Mouse (Mus musculus) liver, adult 2 months (tissue): ENCODE measurements around the gene Rnf185. TPM values are rescaled to one million over a fixed set of nuclear protein-coding genes. Genes with fewer than 3 reads are reported as not detected.

ENCODE experiments used
- DNase-seq: peaks from one replicate; pipeline ENCODE4 v3.0.0-alpha.2; 2011; ENCODE audit warnings: low read depth, low spot score; ENCODE audit errors: extremely low read depth
- H3K27ac ChIP-seq: fragments of 200-500 bp; replicated peaks from 2 replicates; pipeline ENCODE4 v1.5.1; 2012; ENCODE audit warnings: low read depth, mild to moderate bottlenecking, control low read depth, inconsistent platforms, low read length; ENCODE audit not compliant: insufficient read depth
- H3K27me3 ChIP-seq: fragments of 200-500 bp; 2 replicates; pipeline ENCODE4 v1.6.1; 2012; ENCODE audit warnings: mild to moderate bottlenecking, moderate library complexity, low read length, inconsistent platforms; ENCODE audit not compliant: control insufficient read depth, insufficient read depth
- H3K36me3 ChIP-seq: fragments of 200-500 bp; 2 replicates; pipeline ENCODE4 v1.6.1; 2012; ENCODE audit warnings: low read length, inconsistent platforms; ENCODE audit not compliant: control insufficient read depth, insufficient read depth
- H3K4me1 ChIP-seq: fragments of 200-500 bp; 2 replicates; pipeline ENCODE4 v1.6.1; 2011; ENCODE audit warnings: low read length; ENCODE audit not compliant: control insufficient read depth, insufficient read depth
- H3K4me3 ChIP-seq: fragments of 200-500 bp; 2 replicates; pipeline ENCODE4 v1.5.1; 2011; ENCODE audit warnings: low read depth, mild to moderate bottlenecking, control low read depth, low read length, moderate library complexity; ENCODE audit not compliant: insufficient read depth
- H3K79me2 ChIP-seq: fragments of 200-500 bp; 2 replicates; pipeline ENCODE4 v1.6.1; 2012; ENCODE audit warnings: inconsistent platforms, mild to moderate bottlenecking, low read length, moderate library complexity; ENCODE audit not compliant: control insufficient read depth, insufficient read depth
- H3K9ac ChIP-seq: fragments of 200-500 bp; 2 replicates; pipeline ENCODE4 v1.6.1; 2012; ENCODE audit warnings: low read depth, mild to moderate bottlenecking, control low read depth, inconsistent platforms, low read length
- CTCF ChIP-seq: fragments of 200-500 bp; IDR thresholded peaks from 2 replicates; pipeline ENCODE4 v1.5.1; 2011; ENCODE audit warnings: low read depth, low read length, control low read depth
- POLR2A ChIP-seq: fragments of 200-500 bp; IDR thresholded peaks from 2 replicates; pipeline ENCODE4 v1.6.1; 2011; ENCODE audit warnings: low read length, control low read depth; ENCODE audit not compliant: insufficient read depth; ENCODE audit errors: extremely low read depth
- WGBS: fragments of 180-500 bp; shearing (Covaris S2); methylation state at CpG from one replicate; pipeline ENCODE4 v1.1.7; 2018; 5-methylcytosine and 5-hydroxymethylcytosine counted together
- polyA plus RNA-seq: library from polyadenylated mRNA; depleted of rRNA; stranded (reverse); fragments of >200 nt; gene quantifications from 2 replicates; pipeline ENCODE4 v1.2.3, GENCODE M21; 2012
- total RNA-seq: library from RNA; depleted of rRNA; stranded (reverse); fragments of >200 nt; gene quantifications from 2 replicates; pipeline ENCODE4 v1.2.3, GENCODE M21; 2014

Gene Rnf185
- total and polyA plus RNA-seq, 2 experiments = 11.2 to 33.3 TPM

GRCm38 (mm10) chr11:3453467-3453866, 1.3 kb upstream of the Rnf185 start:
- Histone ChIP-seq H3K9ac (no peak overlapping the region), H3K27ac (no peak overlapping the region), H3K4me1 (peaks cover 14% of the 10 kb centered on the region), H3K79me2 (peaks cover 14% of the 10 kb centered on the region; the same call in 1 of the 2 replicates), H3K36me3 (no peaks in the 10 kb centered on the region), H3K27me3 (no peaks in the 10 kb centered on the region), H3K4me3 (no peak overlapping the region)
- 27% methylated on average over 6 of the region's 6 CpGs for WGBS
- peak; percentile 68 for DNase-seq
- no peak for TF ChIP-seq POLR2A
- TF ChIP-seq CTCF = peak; percentile 58

- H3K79me2 ChIP-seq = peaks cover 19% of the 10 kb centered on the region; the same call in 1 of the 2 replicates
- 2% methylated on average over 9 of the region's 9 CpGs for WGBS
- peak overlapping the region; percentile 76 for H3K4me3 ChIP-seq
- H3K9ac ChIP-seq = peak overlapping the region; percentile 71
- H3K36me3 ChIP-seq = no peaks in the 10 kb centered on the region
- no peak for DNase-seq
- H3K4me1 ChIP-seq = peaks cover 10% of the 10 kb centered on the region
- TF ChIP-seq POLR2A = no peak
- no peak for TF ChIP-seq CTCF
- H3K27ac ChIP-seq = peak overlapping the region; percentile 59
- H3K27me3 ChIP-seq = no peaks in the 10 kb centered on the region
These were observed 606 bp upstream of the Rnf185 start for GRCm38 (mm10) chr11:3452769-3453168.

GRCm38 (mm10) chr11:3451701-3452163, 431 bp downstream of the Rnf185 start:
- Histone ChIP-seq H3K79me2 (peaks cover 26% of the 10 kb centered on the region; the same call in 1 of the 2 replicates), H3K27ac (peak overlapping the region; percentile 92), H3K36me3 (no peaks in the 10 kb centered on the region), H3K9ac (peak overlapping the region; percentile 86), H3K4me1 (peaks cover 12% of the 10 kb centered on the region), H3K27me3 (no peaks in the 10 kb centered on the region), H3K4me3 (peak overlapping the region; percentile 76)
- TF ChIP-seq CTCF (0 out of 2 replicates have a peak, but pooled peaks have one; percentile 3), POLR2A (no peak)
- peak; percentile 76 for DNase-seq
- WGBS = under 1% methylated on average over 20 of the region's 20 CpGs

- Histone ChIP-seq H3K27ac (peak overlapping the region; percentile 12; the same call in 1 of the 2 replicates), H3K27me3 (no peaks in the 10 kb centered on the region), H3K36me3 (no peaks in the 10 kb centered on the region), H3K4me1 (peaks cover 18% of the 10 kb centered on the region), H3K4me3 (no peak overlapping the region), H3K79me2 (peaks cover 48% of the 10 kb centered on the region), H3K9ac (no peak overlapping the region)
- no peak for TF ChIP-seq CTCF
- TF ChIP-seq POLR2A = no peak
- 27% methylated on average over 8 of the region's 8 CpGs for WGBS
- DNase-seq = peak; percentile 72
These were observed 7.3 kb downstream of the Rnf185 start for GRCm38 (mm10) chr11:3444875-3445274.

- 82% methylated on average over 2 of the region's 2 CpGs for WGBS
- TF ChIP-seq CTCF (no peak), POLR2A (no peak)
These were observed 9.1 kb downstream of the Rnf185 start for GRCm38 (mm10) chr11:3443091-3443490.

GRCm38 (mm10) chr11:3442677-3443076, 9.5 kb downstream of the Rnf185 start:
- TF ChIP-seq CTCF (no peak), POLR2A (no peak)
- Histone ChIP-seq H3K9ac (no peak overlapping the region), H3K79me2 (peaks cover 46% of the 10 kb centered on the region), H3K27me3 (no peaks in the 10 kb centered on the region), H3K4me1 (peaks cover 15% of the 10 kb centered on the region), H3K4me3 (no peak overlapping the region), H3K27ac (no peak overlapping the region), H3K36me3 (no peaks in the 10 kb centered on the region)
- DNase-seq = no peak
- 80% methylated on average over 4 of the region's 4 CpGs for WGBS

More at GRCm38 (mm10) chr11:3443091-3443490, 9.1 kb downstream of the Rnf185 start:
- Histone ChIP-seq H3K36me3 (no peaks in the 10 kb centered on the region), H3K27me3 (no peaks in the 10 kb centered on the region), H3K4me1 (peaks cover 15% of the 10 kb centered on the region), H3K79me2 (peaks cover 47% of the 10 kb centered on the region), H3K4me3 (no peak overlapping the region), H3K9ac (no peak overlapping the region), H3K27ac (no peak overlapping the region)
- peak; percentile 47 for DNase-seq
